Mouse (Mus musculus) v-Abl transformed pro-B cells (cell line): Measurements from ENCODE around the gene Rnf34.

Experiments used
- in situ Hi-C, 2 experiments: fragments of 400-800 bp; cut with MboI; formaldehyde crosslinking; loops; one replicate each; pipeline ENCODE4 v1.15.1; 2025; ENCODE audit not compliant: unreplicated experiment in 2 of 2

Rnf34 gene

DNA sequence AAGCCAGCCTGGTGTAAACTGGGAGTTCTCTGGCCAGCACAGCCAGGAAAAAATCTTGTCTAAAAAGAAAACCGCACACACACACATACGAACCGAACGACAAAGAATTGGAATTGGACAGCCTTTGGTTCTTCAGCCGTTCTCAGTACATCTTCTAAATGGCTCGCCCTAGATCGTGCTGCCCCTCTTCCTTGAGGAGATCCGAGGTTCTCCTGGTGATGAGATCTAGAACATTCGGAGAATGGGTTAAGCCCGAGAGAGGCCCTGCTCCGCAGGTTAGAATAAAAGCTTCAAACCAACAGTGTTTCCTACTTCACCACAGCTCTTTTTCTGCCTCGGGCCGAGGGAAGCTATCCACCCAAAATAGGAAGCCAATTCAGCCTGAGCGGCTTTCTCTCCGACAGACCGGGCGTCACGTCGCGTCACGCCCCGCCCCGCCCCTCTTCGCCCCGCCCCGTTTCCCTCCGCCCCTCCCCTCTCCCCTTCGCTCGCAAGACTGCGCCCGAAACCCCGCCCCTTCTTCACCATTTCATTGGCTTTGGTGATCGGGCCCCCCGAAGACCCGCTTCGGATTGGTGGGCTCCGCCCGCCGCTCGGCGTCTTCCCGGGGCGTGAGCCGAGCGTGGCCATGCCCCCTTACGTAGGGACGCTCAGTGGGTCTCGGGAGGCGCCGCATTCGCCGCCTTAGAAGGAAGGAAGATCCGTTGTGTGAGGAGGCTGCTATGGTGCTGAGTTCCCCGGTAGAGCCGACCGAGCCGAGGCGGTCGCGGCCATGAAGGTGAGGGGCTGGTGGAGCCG, at the start of gene Rnf34:
Gene Rnf34 (plus strand): TSS at position 528 of the 798 bp plus-strand sequence.
- in situ Hi-C loops = loop anchor here (5.0 to 10.0 kb wide), 2 partner anchors 32 to 45 kb away; no protein-coding TSS in a partner anchor

DNA sequence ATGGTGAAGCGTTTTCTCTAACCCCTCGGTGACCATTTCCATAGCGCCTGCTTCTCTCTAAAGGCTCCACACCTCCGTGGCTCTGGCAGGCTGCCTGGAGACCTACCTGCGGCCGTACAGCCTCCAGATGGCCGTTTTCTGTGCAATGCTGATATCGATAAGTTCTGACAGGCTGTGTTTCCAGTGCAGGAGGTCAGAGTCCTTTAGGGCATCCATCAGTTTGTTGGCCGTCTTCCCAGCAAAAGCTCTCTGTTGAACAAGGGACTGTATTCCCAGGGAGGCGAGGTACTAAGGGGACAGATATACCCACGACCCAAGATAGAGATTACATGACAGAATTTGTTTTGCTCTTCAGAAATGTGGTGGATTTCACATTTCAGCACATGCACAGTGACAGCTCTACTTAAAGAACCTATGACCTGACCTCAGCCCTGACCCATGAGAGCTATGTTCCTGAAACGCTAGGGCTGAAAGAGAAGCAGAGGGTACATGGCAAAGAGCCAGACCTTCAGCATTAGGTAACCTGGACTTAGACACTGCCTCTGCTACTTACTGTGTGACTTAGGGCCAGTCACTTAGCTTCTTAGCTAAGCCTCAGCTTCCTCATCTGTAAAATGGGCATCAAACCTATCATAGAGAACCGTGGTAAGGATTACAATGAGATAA, 49.4 kb upstream of the Rnf34 start:
- in situ Hi-C loops = loop anchor here in 1 of 2 experiments (10.0 kb wide), 1 partner anchor 54 kb away; the partner anchor contains the start of gene Rnf34

DNA sequence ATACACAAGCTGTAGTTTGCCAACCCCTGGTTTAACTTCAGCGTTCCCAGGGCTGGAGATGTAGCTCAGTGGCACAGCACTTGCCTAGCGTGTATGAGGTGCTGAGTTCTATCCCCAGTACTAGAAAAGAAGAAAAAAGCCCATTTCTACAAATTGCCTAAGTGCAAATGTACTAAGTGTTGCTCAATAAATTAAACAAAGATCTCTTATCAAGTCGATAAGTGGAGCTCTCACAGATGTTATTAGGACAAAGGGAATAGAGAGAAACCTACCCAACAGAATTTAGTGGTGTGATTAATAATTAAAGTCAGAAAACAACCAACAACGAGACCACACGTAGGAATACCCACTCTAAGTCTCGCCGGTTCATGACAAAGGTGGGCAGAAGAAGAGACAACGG, 48.2 kb upstream of the Rnf34 start:
- in situ Hi-C loops = loop anchor here in 1 of 2 experiments (10.0 kb wide), 1 partner anchor 53 kb away; the partner anchor contains the start of gene Rnf34

DNA sequence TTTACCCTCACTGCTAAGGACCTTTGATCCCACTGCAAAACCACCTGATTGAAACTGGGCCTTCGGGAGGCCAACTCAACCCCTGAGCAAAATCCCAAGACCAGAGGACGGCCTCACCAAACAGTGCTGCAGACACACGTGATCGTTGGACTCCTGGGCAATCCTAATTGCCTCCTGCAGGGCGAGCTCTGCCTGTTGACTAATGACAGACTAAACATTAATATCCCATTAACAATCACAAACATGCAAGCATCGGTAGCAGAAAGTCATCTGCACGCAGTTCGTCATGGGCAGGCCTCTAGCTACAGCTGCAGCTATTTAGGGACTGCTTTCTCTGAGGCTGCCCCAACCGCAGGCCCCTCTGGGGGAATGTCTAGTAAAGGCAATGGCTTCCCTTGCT, 47.1 kb upstream of the Rnf34 start:
- in situ Hi-C loops = loop anchor here in 1 of 2 experiments (10.0 kb wide), 1 partner anchor 52 kb away; the partner anchor contains the start of gene Rnf34

DNA sequence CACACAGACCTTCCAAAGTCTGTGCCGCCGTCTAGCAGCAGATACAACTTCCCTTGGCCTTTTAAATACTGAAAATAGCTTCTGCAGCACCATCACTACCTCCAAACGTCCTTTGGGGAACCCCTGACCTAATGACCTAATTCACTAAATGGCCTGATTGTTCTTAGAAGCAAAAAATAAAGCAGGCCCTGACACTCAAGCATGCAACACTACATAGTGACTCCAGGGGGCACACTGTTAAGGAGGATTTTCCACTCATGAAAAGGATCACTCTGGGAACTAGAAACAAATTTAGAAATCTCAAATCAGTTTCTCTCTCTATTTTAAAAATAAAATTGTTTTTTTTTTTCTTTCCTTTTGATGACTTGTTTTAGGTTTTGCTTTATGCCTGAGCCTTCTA, 44.3 kb upstream of the Rnf34 start:
- in situ Hi-C loops = loop anchor here (5.0 to 10.0 kb wide), 2 partner anchors 49 to 72 kb away; partner anchors contain the start of gene Rnf34 (in 1 of the 2)

DNA sequence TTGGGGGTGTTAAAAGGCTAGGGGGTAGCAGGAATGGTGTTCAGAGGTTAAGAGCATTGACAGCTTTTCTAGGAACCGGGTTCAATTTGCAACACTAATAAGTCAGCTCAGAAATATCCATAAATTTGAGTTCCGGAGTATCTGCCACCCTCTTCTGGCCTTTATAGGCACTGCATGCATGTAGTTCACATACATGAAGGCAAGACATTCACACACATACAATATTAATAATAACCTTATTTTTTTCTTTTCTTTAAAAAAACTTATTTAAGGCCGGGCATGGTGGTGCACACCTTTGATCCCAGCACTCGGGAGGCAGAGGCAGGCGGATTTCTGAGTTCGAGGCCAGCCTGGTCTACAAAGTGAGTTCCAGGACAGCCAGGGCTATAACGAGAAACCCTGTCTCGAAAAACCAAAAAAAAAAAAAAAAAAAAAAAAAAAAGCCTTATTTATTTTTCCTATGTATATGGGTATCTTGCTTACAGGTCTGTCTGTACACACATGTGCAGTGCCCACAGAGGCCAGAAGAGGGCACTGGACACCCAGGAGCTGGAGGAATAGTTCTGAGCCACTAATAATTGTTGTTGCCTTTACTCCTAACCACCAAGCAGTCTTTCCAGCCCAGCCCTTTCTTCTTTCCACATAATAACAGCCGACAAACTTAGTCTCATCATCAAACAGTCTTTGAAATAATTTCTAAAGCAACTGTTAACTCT, 38.3 kb upstream of the Rnf34 start:
- in situ Hi-C loops = loop anchor here (5.0 to 10.0 kb wide), 2 partner anchors 73 to 246 kb away; no protein-coding TSS in a partner anchor

DNA sequence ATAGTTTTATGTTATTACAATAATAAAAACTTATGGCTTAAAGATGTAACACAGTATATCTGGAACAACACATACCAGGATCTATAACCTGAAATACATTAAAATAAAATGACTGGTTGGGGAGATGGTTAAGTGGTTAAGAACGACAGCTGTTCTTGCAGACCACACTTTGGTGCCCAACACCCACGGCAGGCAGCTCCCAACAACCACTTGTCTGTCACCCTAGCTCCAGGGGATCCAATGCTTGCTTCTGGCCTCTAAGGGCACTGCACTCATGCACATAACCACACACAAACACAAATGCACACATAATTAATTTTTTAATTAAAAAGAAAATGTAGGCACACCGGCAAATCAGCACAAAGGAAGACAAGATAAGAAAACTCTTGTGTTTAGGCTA, 37.1 kb upstream of the Rnf34 start:
- in situ Hi-C loops = loop anchor here (5.0 to 10.0 kb wide), 2 partner anchors 72 to 245 kb away; no protein-coding TSS in a partner anchor

DNA sequence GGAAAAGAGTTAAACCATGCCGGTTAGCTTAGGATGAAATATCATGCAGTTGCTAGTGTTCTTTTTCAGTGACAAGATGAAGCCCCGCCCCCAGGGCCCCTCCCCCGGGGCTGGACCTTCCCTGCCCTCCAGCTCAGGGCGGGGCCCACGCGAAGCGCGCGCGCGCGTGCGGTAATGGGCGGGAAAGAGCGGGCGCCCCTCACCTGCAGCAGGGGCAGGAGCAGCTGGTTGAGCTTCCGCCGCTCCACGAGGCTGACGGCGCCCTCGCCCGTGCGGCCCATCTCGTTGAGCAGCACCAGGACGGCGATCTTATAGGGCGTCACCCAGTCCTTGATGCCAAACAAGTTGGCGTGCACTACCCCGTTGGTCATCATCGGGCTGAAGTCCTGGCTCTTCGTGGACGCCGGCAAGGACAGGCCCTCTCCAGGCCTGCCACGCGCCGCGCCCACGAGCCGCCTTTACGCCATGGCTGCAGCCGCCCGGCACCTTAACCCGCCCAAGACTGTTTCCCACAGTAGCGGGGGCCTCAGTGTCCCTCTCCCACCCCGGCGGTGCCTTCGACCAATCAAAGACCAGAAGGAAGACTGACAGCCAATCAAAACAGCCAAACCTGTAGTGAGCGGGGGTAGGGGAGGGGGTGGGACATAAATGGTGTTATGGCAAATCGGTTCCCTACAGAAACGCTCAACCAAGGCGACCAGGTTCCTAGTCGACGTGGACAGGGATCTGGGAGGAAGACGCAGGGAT, 28.9 kb upstream of the Rnf34 start, which contains the start of gene Anapc5:
Gene Anapc5 (minus strand): TSS at position 563 of the 747 bp plus-strand sequence.
- in situ Hi-C loops = no loop called here

DNA sequence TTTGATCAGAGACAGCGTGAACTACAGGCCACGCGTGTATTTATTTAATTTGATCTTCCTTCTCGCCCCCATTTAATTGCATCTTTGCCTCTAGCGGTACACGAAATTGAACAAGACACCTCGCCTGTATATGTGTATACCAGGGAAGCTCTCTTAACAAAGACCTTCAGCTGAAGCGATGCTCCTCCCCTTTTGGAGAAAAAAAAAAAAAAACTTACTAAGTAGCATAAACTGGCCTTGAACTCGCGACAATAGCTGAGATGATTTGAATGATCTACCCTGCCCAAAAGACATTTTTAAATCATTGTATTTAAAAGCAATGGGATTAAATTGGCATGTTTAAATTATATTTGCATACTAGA, 28.3 kb upstream of the Rnf34 start:
- in situ Hi-C loops = no loop called here

DNA sequence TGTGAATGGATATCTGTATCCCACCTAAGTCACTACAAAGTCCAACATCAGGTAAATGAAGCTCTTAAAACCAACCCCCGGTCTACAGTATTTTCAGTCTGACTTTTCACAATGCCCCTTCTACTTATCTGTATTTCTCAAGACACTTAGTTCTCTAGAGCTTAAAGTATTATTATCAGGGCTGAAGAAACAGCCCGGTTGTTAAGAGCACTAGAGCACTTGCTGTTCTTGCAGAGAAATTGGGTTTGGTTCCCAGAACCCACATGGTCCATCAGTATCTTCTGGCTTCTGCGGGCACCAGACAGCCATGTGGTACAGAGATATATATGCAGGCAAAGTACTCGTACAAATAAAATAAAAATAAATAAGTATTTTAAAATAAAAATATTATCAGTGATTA, 27.4 kb upstream of the Rnf34 start:
- in situ Hi-C loops = no loop called here

DNA sequence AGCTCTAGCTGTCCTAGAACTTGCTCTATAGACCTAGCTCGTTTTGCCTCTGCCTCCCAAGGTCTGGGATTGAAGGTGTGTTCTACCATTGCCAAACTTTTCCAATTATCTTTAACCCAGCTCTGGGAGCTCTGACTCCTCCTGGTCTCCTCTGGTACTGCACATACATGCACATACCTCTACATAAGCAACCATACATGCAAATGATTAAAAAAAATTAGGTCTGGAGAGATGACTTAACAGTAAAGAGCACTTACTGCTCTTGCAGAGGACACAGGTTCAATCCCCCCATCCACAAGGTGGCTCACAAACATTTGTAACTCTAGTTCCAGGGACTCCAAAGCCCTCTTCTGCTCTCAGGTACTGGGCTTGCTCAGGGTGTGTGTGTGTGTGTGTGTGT, 25.9 kb upstream of the Rnf34 start:
- in situ Hi-C loops = no loop called here

DNA sequence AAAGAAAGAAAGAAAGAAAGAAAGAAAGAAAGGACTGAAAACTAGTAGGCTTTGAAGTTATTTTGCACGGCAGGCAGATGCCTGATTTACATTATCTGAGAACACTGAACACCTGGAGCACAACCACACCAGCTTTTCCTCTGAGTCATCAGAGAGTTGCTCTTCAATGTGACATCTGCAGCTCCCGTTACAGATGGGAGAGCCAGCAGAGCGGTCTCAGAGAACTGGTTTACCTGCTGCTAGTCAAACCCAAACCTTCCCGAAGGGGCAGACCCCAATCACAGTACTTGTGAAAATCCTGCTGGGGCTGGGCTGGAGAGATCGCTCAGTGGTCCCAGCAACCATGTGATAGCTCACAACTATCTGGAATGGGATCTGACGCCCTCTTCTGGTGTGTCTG, 25.4 kb upstream of the Rnf34 start:
- in situ Hi-C loops = no loop called here

DNA sequence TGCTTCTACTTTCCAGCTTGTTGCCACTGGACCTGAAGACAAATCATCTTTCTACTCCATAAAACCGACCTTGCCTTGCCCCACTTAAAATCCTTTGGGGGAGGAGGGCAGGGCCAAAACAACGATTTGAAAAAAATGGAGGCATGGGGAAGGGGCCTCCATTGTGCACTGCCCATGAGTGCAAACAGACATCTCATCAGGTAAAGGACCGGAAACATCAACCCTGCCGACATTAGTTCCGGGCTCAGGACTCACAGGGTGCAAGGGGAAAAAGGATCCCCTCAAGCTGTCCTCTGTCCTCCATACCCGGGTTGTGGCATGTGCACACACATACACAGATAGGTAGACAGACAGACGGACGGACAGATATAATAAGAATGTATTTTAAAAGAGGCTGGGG, 24.7 kb upstream of the Rnf34 start:
- in situ Hi-C loops = no loop called here

DNA sequence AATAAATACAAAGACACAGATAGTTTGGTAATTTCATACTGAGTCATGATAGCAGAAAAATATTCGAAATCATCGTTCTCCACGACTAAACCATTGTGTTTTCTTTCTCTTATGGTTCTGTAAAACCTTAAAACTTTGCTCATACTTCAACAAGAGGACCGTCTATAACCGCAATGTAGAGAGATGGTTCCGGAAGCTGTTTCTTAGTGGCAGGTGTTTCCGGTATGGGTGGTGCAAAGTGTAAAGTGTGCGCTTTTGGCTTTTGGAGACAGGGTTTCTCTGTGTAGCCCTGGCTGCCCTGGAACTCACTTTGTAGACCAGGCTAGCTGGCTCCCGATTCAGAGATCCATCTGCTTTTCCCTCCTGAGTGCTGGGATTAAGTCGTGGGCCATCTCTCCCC, 17.3 kb upstream of the Rnf34 start:
- in situ Hi-C loops = no loop called here

DNA sequence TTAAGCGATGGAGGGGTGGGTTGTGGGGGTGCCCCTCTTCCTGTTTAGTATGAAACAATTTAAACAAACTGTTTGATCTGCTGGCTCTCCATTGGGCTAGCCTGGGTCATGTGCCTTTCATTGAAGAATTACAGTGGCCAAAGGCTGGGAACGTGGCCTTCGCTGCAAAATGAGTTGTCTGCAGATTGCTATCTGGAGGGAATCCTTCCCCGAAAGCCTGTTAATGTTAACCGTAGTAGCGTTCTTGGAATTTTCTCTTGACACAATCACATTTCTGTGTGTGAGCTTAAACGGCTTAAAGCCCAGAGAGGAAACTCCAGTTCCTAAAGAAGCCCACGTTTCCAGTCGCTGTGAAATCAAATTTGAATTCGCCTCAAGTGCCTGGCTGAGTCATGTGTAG, 16.9 kb upstream of the Rnf34 start:
- in situ Hi-C loops = no loop called here

DNA sequence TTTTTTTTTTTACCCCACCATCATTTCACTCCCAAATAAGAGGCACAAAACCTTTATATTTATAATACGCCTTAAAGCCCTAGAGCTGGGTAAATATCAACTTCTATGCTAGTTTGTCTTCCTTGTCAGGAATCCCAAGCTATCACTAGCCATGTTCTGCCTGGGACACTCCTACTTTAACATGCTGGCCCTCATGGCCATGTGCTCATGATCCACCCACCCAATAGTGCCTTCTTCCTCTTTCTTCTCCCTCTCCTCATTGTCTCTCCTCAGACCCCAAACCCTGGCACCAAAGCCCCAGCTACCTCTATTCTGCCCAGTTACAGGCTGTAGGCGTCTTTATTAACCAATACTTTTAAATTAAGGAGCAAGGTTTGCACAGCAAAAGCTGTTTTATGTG, 8.7 kb upstream of the Rnf34 start:
- in situ Hi-C loops = no loop called here

DNA sequence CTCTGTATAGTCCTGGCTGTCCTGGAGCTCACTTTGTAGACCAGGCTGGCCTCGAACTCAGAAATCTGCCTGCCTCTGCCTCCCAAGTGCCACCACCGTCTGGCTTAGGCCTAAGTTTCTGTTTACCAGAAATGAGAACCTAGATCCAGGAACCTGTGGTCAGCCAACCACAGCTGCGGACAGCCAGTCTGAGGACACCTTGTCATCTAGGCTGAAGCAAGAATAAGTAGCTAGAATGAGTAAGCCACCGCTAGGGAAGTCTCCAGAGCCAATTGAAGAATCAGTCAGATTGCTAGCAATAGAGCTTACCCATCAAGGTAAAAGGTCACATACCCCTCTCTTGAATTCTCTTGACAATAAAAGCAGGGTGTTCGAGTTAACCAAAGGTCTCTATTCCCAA, 6.0 kb upstream of the Rnf34 start:
- in situ Hi-C loops = no loop called here

DNA sequence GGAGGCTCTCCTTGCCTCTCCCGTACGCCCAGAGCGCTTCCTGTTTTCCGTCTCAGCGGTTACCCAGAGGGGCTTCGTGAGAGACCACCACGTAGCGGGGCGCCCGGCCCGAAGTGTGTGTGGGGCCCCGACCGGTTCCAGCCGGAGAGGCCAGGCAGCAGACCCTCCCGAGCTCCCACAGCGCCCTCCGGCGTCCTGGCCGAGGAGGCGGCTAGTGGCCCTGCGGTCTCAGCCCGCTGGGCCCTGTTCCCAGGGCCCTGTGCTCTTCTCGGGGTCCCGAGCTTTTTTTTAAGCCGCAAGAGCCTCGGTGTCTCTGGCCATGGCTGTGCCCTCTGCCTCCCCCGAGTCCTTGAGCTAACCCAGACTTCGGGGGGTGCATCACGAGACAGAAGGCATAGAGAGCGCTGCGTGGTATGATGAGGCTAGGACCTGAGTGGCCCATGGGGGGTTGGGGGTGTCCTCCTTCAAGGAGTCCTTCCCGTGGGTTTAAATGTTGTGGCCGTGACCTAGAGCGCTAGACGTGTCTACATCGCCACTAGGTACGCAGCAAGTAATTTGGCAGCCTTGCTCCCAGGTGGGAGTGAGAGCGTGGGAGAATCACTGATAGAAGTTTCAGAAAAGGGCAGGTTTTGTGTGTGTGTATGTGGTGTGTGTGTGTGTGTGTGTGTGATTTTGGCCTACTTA, 613 bp downstream of the Rnf34 start:
- in situ Hi-C loops = loop anchor here (5.0 to 10.0 kb wide), 2 partner anchors 33 to 46 kb away; no protein-coding TSS in a partner anchor

DNA sequence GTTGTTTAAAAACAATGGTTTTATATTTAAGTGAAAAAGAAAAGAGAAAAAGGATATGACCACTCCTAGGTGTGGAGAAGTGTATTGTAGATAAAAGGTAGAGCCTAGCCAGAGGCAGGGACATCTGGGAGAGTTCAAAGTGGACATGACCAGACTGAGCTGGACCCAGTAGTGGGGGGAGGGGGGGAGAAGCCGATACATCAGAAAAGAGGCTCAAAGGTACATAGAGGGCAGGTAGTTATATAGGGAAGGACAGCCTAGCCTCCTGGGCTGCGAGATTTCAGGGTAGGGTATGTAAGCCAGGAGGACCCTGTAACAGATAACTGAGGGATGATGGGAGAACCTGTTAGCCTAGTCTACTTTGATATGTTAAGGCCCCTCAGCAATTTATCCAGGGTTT, 2.8 kb downstream of the Rnf34 start:
- in situ Hi-C loops = loop anchor here (5.0 to 10.0 kb wide), 2 partner anchors 35 to 48 kb away; no protein-coding TSS in a partner anchor
